8 mouse cellular contexts compared by ENCODE assay signal in the genomic region with DNA sequence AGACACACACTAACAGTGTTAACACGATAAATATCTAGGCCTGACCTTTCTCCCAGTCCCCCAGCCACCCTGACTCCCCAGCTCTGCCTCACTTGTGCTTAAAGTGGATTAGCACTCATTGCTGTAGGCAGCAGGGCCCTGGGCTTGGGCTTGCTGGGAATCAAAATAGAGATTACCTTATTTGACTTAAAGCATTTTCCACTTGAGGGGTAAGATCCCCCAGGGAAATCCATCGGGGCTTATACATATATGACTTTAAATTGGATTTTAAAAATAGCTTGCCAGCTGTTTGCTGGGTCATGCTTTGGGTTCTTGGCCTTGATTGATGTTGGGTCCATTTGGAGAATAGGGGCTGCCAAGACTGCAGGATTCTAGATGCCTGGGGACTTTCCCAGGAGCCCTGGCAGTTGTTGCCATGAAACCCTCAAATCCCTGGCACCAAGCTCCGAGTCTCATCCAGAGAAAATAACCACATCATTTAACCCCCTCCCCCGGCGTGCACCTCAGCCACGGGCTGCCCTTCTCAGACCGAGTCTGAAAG. TPM values are rescaled to one million over a fixed set of nuclear protein-coding genes. Genes with fewer than 3 reads are reported as not detected.
DNase-seq lines count a peak whose midpoint lies in the region; ATAC-seq lines count a peak whose summit lies in the region.

No protein-coding gene starts in this region.

- ATAC-seq in cerebellum, adult (ENCODE audit: insufficient number of reproducible peaks, low FRiP score, low TSS enrichment): no peak
- no peak for ATAC-seq in limb, embryonic 12.5 days (ENCODE audit: insufficient number of reproducible peaks, insufficient read depth, low FRiP score, low TSS enrichment, low read depth)
- peak; percentile 27; the same call in 1 of the 2 replicates for ATAC-seq in midbrain, embryonic 14.5 days (ENCODE audit: low FRiP score, low TSS enrichment)

- H3K4me1 ChIP-seq in limb, embryonic 12.5 days (replicated peaks): peaks cover 13% of the 10 kb centered on the region; the same call in 1 of the 2 replicates
- no peaks in the 10 kb centered on the region for H3K4me1 ChIP-seq in limb, embryonic 10.5 days
- no peaks in the 10 kb centered on the region for H3K4me1 ChIP-seq in midbrain, embryonic 14.5 days (ENCODE audit: control insufficient read depth, insufficient read depth, low read length)

- H3K9me3 ChIP-seq in limb, embryonic 12.5 days: no peaks in the 10 kb centered on the region
- H3K9me3 ChIP-seq in limb, embryonic 10.5 days (replicated peaks): no peaks in the 10 kb centered on the region
- no peaks in the 10 kb centered on the region for H3K9me3 ChIP-seq in midbrain, embryonic 14.5 days (ENCODE audit: control insufficient read depth, low read length)

- no peak overlapping the region for H3K9ac ChIP-seq in limb, embryonic 12.5 days (replicated peaks)
- H3K9ac ChIP-seq in midbrain, embryonic 14.5 days (replicated peaks; ENCODE audit: low read length): no peak overlapping the region

- H3K36me3 ChIP-seq in limb, embryonic 12.5 days: no peaks in the 10 kb centered on the region
- H3K36me3 ChIP-seq in limb, embryonic 10.5 days: no peaks in the 10 kb centered on the region
- H3K36me3 ChIP-seq in midbrain, embryonic 14.5 days (ENCODE audit: control insufficient read depth, insufficient read depth, low read length): no peaks in the 10 kb centered on the region

- peak; percentile 27 to 34 for DNase-seq in cerebellum, postnatal 14 days
- DNase-seq in limb, embryonic 10.5 days (ENCODE audit: low spot score): no peak
- DNase-seq in gastrocnemius, postnatal 14 days: peak; percentile 49
- peak; percentile 66 for DNase-seq in midbrain, embryonic 14.5 days
- no peak for DNase-seq in spleen, adult 12 weeks (ENCODE audit: low spot score)
- DNase-seq in ovary, adult 18-20 months (ENCODE audit: low spot score): no peak

- H3K27me3 ChIP-seq in limb, embryonic 12.5 days: no peaks in the 10 kb centered on the region
- no peaks in the 10 kb centered on the region for H3K27me3 ChIP-seq in limb, embryonic 10.5 days (ENCODE audit: low read depth, poor library complexity, severe bottlenecking)
- H3K27me3 ChIP-seq in midbrain, embryonic 14.5 days (ENCODE audit: control insufficient read depth, insufficient read depth, low read length): no peaks in the 10 kb centered on the region

- intact Hi-C loops in gastrocnemius, postnatal 14 days (cut with DNase I; ENCODE audit: low total_unique reads): no loop called here

- H3K4me2 ChIP-seq in limb, embryonic 12.5 days: no peak overlapping the region
- H3K4me2 ChIP-seq in midbrain, embryonic 14.5 days (ENCODE audit: low read length): no peak overlapping the region

- 0 out of 2 replicates have a peak overlapping the region, but pooled peaks have one; percentile 56 for H3K27ac ChIP-seq in limb, embryonic 12.5 days
- no peak overlapping the region for H3K27ac ChIP-seq in limb, embryonic 10.5 days
- peak overlapping the region; percentile 15 for H3K27ac ChIP-seq in midbrain, embryonic 14.5 days (replicated peaks; ENCODE audit: low read depth, low read length)

- 74% methylated on average over 7 of the region's 7 CpGs for WGBS in limb, embryonic 12.5 days
- WGBS in limb, embryonic 10.5 days: 85% methylated on average over 7 of the region's 7 CpGs
- WGBS in midbrain, embryonic 14.5 days: 42% methylated on average over 7 of the region's 7 CpGs

- no peak overlapping the region for H3K4me3 ChIP-seq in limb, embryonic 12.5 days (replicated peaks)
- no peak overlapping the region for H3K4me3 ChIP-seq in limb, embryonic 10.5 days
- H3K4me3 ChIP-seq in midbrain, embryonic 14.5 days (replicated peaks; ENCODE audit: low read depth, low read length): no peak overlapping the region

RNA-seq across cellular contexts. Expression of gene Mat2a, which starts 15.5 kb away (rescaled TPM):
- polyA plus RNA-seq in limb, embryonic 12.5 days (2016; fragmentation: Nextera tagmentation; extraction: Ambion mirVana): 408 and 461 TPM in 2 replicates
- 481 and 493 TPM in 2 replicates for polyA plus RNA-seq in limb, embryonic 10.5 days (2016; fragmentation: Nextera tagmentation; extraction: Ambion mirVana)
- total RNA-seq in gastrocnemius, postnatal 14 days (2021): 100 to 1,000 TPM; 202 to 277 TPM
- polyA plus RNA-seq in midbrain, embryonic 14.5 days (2014; fragmentation: Nextera tagmentation; extraction: Ambion mirVana): 318 and 413 TPM in 2 replicates

RNA-seq across cellular contexts. Expression of gene Ggcx, which starts 40.8 kb away (rescaled TPM):
- 34.0 TPM in 2 replicates for polyA plus RNA-seq in limb, embryonic 12.5 days (2016; fragmentation: Nextera tagmentation; extraction: Ambion mirVana)
- 20.2 and 25.9 TPM in 2 replicates for polyA plus RNA-seq in limb, embryonic 10.5 days (2016; fragmentation: Nextera tagmentation; extraction: Ambion mirVana)
- total RNA-seq in gastrocnemius, postnatal 14 days (2021): 10 to 100 TPM; 15.0 to 15.5 TPM
- polyA plus RNA-seq in midbrain, embryonic 14.5 days (2014; fragmentation: Nextera tagmentation; extraction: Ambion mirVana): 5.8 and 8.0 TPM in 2 replicates

Comparison
In these comparisons a context has a peak if more than half of its experiments do, and no peak if none do; other contexts are left out.
1. DNase-seq: peak in cerebellum, postnatal 14 days (2 of 2), gastrocnemius, postnatal 14 days (single experiment) and midbrain, embryonic 14.5 days (single experiment); none in limb, embryonic 10.5 days (single experiment), spleen, adult 12 weeks (single experiment) and ovary, adult 18-20 months (single experiment).